Mouse (Mus musculus) erythroblast, embryonic 14.5 days (primary cell): Measurements from ENCODE around the gene Gm11060.

Source experiments
- GATA1 ChIP-seq: IDR thresholded peaks from 2 replicates; pipeline ENCODE4 v1.6.1; 2012; ENCODE audit warnings: low read length, inconsistent platforms, mixed read lengths
- TAL1 ChIP-seq: IDR thresholded peaks from 3 replicates; pipeline ENCODE4 v1.6.1; 2012; ENCODE audit warnings: low read length, inconsistent platforms, mixed read lengths

GRCm38 (mm10) chr2:105122886-105123285, 31.1 kb downstream of the Gm11060 start:
- TF ChIP-seq GATA1 (no peak), TAL1 (no peak)
